Mouse (Mus musculus) liver, embryonic 11.5 days (tissue): ENCODE measurements around the gene Lrch1. TPM values are rescaled to one million over a fixed set of nuclear protein-coding genes. Genes with fewer than 3 reads are reported as not detected.

Experiments used
- ATAC-seq: fragments of 200-750 bp; cut with Nextera tagmentation; replicated peaks from 2 replicates; pipeline ENCODE4 v1.8.0; 2017; ENCODE audit warnings: moderate number of reproducible peaks, mild to moderate bottlenecking, moderate TSS enrichment, moderate library complexity; ENCODE audit not compliant: low FRiP score
- DNase-seq: peaks from one replicate; pipeline ENCODE4 v3.0.0-alpha.2; 2017; ENCODE audit warnings: low spot score
- H3K27ac ChIP-seq: fragments of 300-500 bp; sonication (generic); 2 replicates; pipeline ENCODE4 v1.5.1; 2014; ENCODE audit warnings: mild to moderate bottlenecking, low read depth, low read length, control low read depth
- H3K27me3 ChIP-seq: fragments of 300-500 bp; sonication (generic); replicated peaks from 2 replicates; pipeline ENCODE4 v1.6.1; 2014; ENCODE audit warnings: low read length, mixed read lengths; ENCODE audit not compliant: control insufficient read depth, insufficient read depth
- H3K36me3 ChIP-seq: fragments of 300-500 bp; sonication (generic); 2 replicates; pipeline ENCODE4 v1.6.1; 2014; ENCODE audit warnings: mild to moderate bottlenecking, low read length, moderate library complexity, mixed read lengths; ENCODE audit not compliant: control insufficient read depth, insufficient read depth
- H3K4me1 ChIP-seq: fragments of 300-500 bp; sonication (generic); replicated peaks from 2 replicates; pipeline ENCODE4 v1.6.1; 2014; ENCODE audit warnings: low read length, mixed read lengths; ENCODE audit not compliant: control insufficient read depth, insufficient read depth
- H3K4me2 ChIP-seq: fragments of 300-500 bp; sonication (generic); 2 replicates; pipeline ENCODE4 v1.6.1; 2014; ENCODE audit warnings: mild to moderate bottlenecking, control low read depth, moderate library complexity
- H3K4me3 ChIP-seq: fragments of 300-500 bp; sonication (generic); 2 replicates; pipeline ENCODE4 v1.5.1; 2014; ENCODE audit warnings: low read depth, low read length, control low read depth
- H3K9ac ChIP-seq: fragments of 300-500 bp; sonication (generic); 2 replicates; pipeline ENCODE4 v1.6.1; 2014; ENCODE audit warnings: low read depth, low read length, control low read depth
- H3K9me3 ChIP-seq: fragments of 300-500 bp; sonication (generic); 2 replicates; pipeline ENCODE4 v1.6.1; 2016; ENCODE audit warnings: low read length, inconsistent platforms, mixed read lengths; ENCODE audit not compliant: control insufficient read depth
- WGBS: fragments of 180-500 bp; shearing (Covaris S2); extraction: QIAGEN DNeasy Blood & Tissue Kit; methylation state at CpG from one replicate; pipeline ENCODE4 v1.1.7; 2014; 5-methylcytosine and 5-hydroxymethylcytosine counted together
- polyA plus RNA-seq: library from polyadenylated mRNA; unstranded; fragments of >200 nt; fragmentation: Nextera tagmentation; extraction: Ambion mirVana; gene quantifications from 2 replicates; pipeline ENCODE4 v1.2.1, GENCODE M21; 2014

Lrch1 gene
- polyA plus RNA-seq, 1 experiment from 2014 or later, result 8.0 TPM

DNA sequence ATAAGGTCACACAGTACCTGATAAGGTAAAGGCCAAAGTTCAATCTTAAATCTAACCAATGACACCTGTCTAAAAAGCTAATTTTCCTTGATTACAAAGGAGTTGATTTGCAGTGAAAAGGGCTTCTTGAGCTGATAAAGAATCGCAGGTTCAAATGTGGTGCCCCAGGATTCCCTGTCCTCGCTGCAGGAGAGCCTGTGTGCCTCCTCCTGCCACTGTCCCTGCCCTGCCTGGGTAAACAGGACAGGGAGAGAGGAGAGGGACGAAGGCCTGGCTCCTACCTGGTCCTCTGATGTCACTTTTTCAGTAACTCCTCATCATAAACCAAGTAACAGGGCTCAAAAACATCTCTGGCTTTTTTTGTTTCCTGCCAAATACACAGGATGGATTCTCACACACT, 106.4 kb downstream of the Lrch1 start:
- no peak overlapping the region for H3K27ac ChIP-seq
- 0 out of 2 replicates have a peak, but pooled peaks cover 2% of the 10 kb centered on the region for H3K4me1 ChIP-seq
- WGBS, result 46% methylated on average over 3 of the region's 3 CpGs
- no peaks in the 10 kb centered on the region for H3K9me3 ChIP-seq
- DNase-seq (no peak), ATAC-seq (no peak)
- no peak overlapping the region for H3K4me2 ChIP-seq
- no peak overlapping the region for H3K4me3 ChIP-seq
- H3K9ac ChIP-seq, result no peak overlapping the region
- no peaks in the 10 kb centered on the region for H3K27me3 ChIP-seq
- H3K36me3 ChIP-seq, result no peaks in the 10 kb centered on the region

DNA sequence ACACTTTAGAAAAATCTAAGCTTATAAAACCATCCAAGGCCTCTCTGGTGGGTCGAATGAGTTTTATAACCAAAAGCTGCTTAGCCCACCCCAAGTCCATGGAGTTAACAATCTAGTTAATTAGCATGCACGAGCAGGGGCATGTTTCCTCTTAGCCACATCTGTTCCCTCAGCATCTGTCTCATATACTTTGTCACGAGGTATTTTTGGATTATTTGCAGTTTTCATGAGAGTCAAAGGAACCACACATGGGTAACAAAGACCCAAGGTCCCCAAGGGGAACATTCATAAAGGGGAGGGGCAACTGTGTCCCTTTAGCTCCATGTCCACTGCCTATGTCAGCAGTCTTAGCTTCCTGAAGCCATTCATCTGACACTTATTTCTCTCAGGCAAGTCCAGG, 106.9 kb downstream of the Lrch1 start:
- WGBS, result 75% methylated on average over 3 of the region's 3 CpGs
- no peak overlapping the region for H3K27ac ChIP-seq
- no peaks in the 10 kb centered on the region for H3K27me3 ChIP-seq

DNA sequence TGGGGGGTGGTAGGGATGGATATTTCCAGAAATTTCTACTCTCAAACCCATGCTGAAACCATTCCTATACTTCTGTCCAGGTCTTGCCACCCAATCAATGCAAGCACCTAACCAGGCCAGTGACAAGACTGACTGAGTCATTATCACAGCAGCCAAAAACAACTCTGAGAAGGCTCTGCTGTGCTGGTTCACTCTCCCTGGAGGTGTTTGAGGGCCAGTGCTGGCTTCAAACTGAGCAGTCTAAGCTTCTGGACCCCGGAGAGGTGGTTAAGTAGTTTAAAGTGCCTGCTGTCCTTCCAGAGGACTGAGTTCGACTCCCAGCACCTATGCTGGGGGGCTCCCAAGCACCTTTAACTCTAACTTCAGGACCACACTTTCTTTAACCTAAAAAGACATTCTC, 107.3 kb downstream of the Lrch1 start:
- Histone ChIP-seq H3K27me3 (no peaks in the 10 kb centered on the region), H3K9me3 (no peaks in the 10 kb centered on the region), H3K4me3 (no peak overlapping the region), H3K9ac (no peak overlapping the region), H3K4me1 (no peaks in the 10 kb centered on the region), H3K27ac (no peak overlapping the region), H3K4me2 (no peak overlapping the region), H3K36me3 (no peaks in the 10 kb centered on the region)
- 73% methylated on average over 2 of the region's 2 CpGs for WGBS
- ATAC-seq, result no peak
- DNase-seq, result no peak

More for the DNA sequence above, 106.9 kb downstream of the Lrch1 start:
- H3K4me2 ChIP-seq, result no peak overlapping the region
- H3K4me3 ChIP-seq, result no peak overlapping the region
- DNase-seq, result no peak
- H3K9me3 ChIP-seq, result no peaks in the 10 kb centered on the region
- H3K4me1 ChIP-seq, result 0 out of 2 replicates have a peak, but pooled peaks cover 2% of the 10 kb centered on the region
- no peak for ATAC-seq
- no peaks in the 10 kb centered on the region for H3K36me3 ChIP-seq
- H3K9ac ChIP-seq, result no peak overlapping the region

DNA sequence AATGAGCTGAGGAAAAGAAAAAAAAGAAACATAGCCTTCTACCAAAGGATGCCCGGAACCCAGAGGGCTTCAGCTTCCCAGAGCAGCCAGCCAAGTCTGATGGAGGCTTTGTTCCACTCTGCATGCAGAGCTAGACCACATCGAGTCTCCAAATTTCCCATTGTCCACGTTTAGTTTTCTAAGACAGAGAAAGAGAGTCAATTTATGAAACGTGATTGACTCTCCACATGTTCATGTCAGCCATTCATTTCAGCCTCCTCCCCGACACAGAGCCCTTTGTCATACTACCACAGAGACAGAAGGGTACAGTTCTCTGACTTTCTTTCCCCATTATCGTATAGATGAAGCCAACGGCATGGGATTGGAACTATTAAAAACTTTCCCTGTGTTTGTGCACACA, 108.9 kb downstream of the Lrch1 start:
- DNase-seq, result no peak
- no peaks in the 10 kb centered on the region for H3K36me3 ChIP-seq
- peaks cover 3% of the 10 kb centered on the region; the same call in 1 of the 2 replicates for H3K4me1 ChIP-seq
- H3K27me3 ChIP-seq, result no peaks in the 10 kb centered on the region
- no peak overlapping the region for H3K9ac ChIP-seq
- 90% methylated on average over 7 of the region's 7 CpGs for WGBS
- H3K9me3 ChIP-seq, result no peaks in the 10 kb centered on the region
- H3K27ac ChIP-seq, result no peak overlapping the region
- no peak overlapping the region for H3K4me2 ChIP-seq
- H3K4me3 ChIP-seq, result no peak overlapping the region
- ATAC-seq, result no peak

DNA sequence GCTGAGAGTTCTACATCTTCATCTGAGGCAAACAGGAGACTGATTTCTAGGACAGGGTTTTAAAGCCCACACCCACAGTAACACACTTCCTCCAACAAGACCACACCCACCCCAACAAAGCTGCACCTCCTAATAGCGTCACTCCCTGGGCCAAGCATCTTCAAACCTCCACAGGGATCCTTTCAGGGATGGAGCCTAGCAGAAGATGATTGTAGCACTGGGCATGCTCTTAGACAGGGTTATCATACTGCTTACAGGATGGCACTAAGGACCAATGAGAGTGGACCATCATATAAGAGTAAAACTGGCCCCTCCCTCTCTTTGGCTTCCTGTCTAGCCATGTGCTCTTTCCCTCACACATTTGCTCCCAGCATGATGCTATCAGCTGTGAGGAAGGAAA, 112.7 kb downstream of the Lrch1 start:
- peaks cover 3% of the 10 kb centered on the region; the same call in 1 of the 2 replicates for H3K4me1 ChIP-seq
- H3K27me3 ChIP-seq, result no peaks in the 10 kb centered on the region
- no peak overlapping the region for H3K9ac ChIP-seq
- 45% methylated on average over 1 of the region's 1 CpGs for WGBS
- H3K36me3 ChIP-seq, result no peaks in the 10 kb centered on the region
- H3K27ac ChIP-seq, result no peak overlapping the region
- no peaks in the 10 kb centered on the region for H3K9me3 ChIP-seq
- peak; percentile 67 for ATAC-seq
- no peak for DNase-seq
- H3K4me3 ChIP-seq, result no peak overlapping the region
- no peak overlapping the region for H3K4me2 ChIP-seq

DNA sequence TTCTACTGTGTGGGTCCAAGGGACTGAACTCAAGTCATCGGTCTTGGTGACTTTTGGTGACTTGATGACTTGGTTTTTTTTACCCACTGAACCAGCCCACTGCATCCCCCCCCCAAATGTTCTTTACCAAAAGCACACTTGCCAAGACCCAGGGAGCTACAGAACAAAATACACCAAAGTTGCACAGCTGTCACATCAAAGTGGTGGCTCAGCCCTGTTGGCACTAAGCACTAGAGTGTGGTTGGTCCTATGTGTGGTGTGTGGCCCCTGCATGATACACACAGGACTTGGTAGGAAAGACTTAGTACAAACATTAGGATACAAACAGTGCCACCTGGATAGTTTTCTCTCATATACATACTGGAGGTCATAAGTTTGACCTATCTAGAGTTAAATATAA, 113.5 kb downstream of the Lrch1 start:
- WGBS, result 93% methylated on average over 1 of the region's 1 CpGs
- H3K27ac ChIP-seq, result no peak overlapping the region
- no peaks in the 10 kb centered on the region for H3K36me3 ChIP-seq
- ATAC-seq (no peak), DNase-seq (no peak)
- no peak overlapping the region for H3K9ac ChIP-seq
- H3K27me3 ChIP-seq, result no peaks in the 10 kb centered on the region
- H3K4me3 ChIP-seq, result no peak overlapping the region
- no peak overlapping the region for H3K4me2 ChIP-seq
- H3K4me1 ChIP-seq, result peaks cover 3% of the 10 kb centered on the region; the same call in 1 of the 2 replicates
- H3K9me3 ChIP-seq, result no peaks in the 10 kb centered on the region

DNA sequence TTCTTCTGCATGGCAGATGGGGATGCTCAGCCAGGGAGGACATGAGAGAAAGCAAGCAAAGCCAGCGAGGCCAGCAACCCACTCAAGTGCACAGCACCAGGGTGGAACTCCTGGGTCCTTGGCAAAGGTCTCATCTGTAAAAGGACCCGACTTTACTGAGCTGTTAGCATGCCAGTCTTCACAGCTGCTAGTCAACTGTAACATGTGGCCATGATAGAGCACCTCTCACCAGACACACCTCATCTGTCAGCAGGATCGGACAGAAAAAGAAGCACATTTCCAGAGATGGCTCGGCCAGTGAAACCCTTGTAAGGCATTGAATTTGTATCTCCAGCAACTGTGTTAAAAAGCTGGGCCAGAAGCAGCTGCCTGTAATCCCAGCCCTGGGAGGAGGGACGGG, 116.0 kb downstream of the Lrch1 start:
- Histone ChIP-seq H3K4me3 (no peak overlapping the region), H3K27ac (no peak overlapping the region), H3K4me1 (peaks cover 3% of the 10 kb centered on the region; the same call in 1 of the 2 replicates), H3K9ac (no peak overlapping the region), H3K9me3 (no peaks in the 10 kb centered on the region), H3K36me3 (no peaks in the 10 kb centered on the region), H3K4me2 (no peak overlapping the region), H3K27me3 (no peaks in the 10 kb centered on the region)
- 73% methylated on average over 5 of the region's 5 CpGs for WGBS
- ATAC-seq, result no peak
- no peak for DNase-seq

DNA sequence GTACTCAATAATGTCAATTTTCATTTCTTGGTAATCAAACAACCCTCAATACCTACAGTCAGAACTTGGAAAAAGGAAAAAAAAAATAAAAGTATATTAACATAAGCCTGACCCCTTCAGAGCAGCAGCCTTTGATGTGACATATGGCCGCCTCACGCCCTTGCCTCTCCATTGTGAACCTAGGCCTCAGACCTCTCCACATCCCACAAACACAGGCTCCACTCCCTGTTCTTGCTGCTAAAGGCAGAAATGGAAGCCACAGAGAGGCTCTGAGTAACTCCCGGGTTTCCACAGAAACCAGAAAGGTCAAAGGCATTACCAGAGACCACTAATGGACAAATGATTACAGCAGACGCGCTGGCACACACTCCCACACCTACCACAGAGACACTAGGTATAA, 116.6 kb downstream of the Lrch1 start:
- peaks cover 3% of the 10 kb centered on the region; the same call in 1 of the 2 replicates for H3K4me1 ChIP-seq
- H3K36me3 ChIP-seq, result no peaks in the 10 kb centered on the region
- no peak overlapping the region for H3K27ac ChIP-seq
- H3K4me2 ChIP-seq, result no peak overlapping the region
- 74% methylated on average over 5 of the region's 5 CpGs for WGBS
- H3K9ac ChIP-seq, result no peak overlapping the region
- H3K4me3 ChIP-seq, result no peak overlapping the region
- no peaks in the 10 kb centered on the region for H3K9me3 ChIP-seq
- DNase-seq, result no peak
- no peaks in the 10 kb centered on the region for H3K27me3 ChIP-seq
- no peak for ATAC-seq

DNA sequence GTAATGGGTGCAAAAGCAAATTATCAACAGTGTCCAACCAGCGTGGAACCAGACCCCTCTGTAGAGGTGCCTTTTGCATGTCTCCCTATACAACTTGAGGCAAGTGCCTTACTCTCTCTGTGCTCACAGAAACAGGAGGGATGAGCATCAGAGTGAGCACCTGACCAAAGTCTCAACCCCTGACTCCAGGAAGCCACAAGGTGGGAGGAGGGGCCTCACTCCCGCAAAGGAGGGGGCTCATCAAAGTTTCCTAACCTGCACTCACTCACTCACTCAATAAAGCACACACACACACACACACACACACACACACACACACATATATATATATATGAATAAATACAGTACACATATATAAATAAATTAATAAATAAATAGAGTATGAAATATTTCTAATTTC, 117.1 kb downstream of the Lrch1 start:
- no peak overlapping the region for H3K27ac ChIP-seq
- no peak overlapping the region for H3K4me3 ChIP-seq
- H3K4me2 ChIP-seq, result no peak overlapping the region
- ATAC-seq (no peak), DNase-seq (no peak)
- H3K36me3 ChIP-seq, result no peaks in the 10 kb centered on the region
- no peaks in the 10 kb centered on the region for H3K27me3 ChIP-seq
- H3K4me1 ChIP-seq, result peaks cover 3% of the 10 kb centered on the region; the same call in 1 of the 2 replicates
- no peaks in the 10 kb centered on the region for H3K9me3 ChIP-seq
- H3K9ac ChIP-seq, result no peak overlapping the region
- WGBS, result 76% methylated on average over 2 of the region's 2 CpGs
